Mouse (Mus musculus): ENCODE data around the gene Olfr1380.
"Not testable (repeated sequence)": the region's sequence is repeated elsewhere in the genome, so short reads cannot be mapped to it uniquely, and the experiment has no call there.

Gene Olfr1380

DNA sequence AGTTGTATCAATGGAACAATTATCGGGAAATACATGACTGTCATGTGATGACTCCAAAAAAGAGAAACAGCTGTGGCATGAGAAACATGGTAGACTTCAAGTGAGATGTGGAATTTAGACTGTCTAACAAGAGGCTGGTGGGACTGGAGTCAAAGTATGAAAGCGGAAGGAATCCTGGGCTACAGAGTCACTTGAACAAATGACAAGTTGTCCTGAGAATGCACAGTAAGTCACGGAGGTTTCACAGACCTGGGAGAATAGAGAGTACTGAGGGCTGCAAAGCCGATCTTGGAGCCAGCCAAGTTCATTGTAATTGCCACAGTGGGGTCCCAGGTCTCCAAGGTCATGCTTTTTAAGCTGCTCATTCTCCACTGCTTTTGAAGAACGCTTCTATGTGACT, at the start of gene Olfr1380:
Gene Olfr1380, plus strand, starts transcription at position 301 of the 400 bp plus-strand sequence.
- DNase-seq = not testable (repeated sequence)

DNA sequence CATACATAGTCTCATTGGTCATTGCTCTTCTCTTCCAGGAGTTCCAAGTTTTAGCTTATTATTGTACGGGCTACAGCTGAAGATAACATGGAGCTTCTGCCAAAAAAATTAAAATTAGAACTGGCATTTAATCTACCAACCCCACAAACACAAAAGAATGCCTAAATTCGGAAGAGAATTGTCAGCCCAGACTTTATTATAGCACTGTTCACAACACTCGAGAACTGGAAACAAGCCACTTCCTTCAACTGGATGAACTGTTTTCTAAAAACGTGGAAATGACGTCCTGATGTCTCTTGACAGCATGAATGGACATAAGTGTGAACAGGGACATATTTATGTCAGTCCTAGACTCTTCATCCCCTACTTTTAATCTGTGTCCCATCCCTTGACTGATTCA, 38.6 kb upstream of the Olfr1380 start:
- no peak for DNase-seq

DNA sequence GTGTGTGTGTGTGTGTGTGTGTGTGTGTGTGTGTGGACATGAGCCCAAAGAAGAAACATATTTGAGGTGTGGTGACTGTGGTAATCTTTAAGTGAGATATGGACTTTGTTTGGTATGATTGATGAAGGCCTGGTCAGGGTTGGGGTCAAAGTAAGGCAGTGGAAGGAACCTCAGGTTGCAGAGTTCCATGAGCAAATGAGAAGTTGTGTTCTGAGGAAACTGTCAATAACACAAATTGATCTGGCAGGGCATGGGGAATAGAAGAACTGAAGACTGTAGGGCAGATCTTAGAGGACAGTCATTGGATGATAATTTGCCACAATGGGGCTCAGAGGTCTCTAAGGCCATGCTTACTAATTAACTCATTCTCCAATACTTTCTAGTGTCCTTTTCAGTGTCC, 37.3 kb upstream of the Olfr1380 start, which contains the start of gene Olfr1383:
Gene Olfr1383, plus strand, starts transcription at position 301 of the 400 bp plus-strand sequence.
- no peak for DNase-seq

DNA sequence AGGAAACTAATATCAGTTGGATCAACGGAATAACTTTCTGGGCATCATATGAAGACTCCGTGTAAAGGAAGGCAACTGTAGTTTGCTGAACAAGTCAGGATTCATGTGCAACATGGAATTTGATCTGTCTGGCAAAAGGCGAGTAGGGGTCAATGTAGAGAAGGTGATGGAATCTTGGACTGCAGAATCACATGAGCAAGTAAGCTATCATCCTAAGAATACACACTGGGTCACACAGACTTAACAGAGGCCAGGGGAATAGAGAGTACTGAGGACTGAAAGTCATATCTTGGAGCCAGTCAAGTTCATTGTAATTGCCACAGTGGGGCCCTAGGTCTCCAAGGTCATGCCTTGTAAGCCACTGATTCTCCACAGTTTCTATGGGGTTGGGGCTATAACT, 28.7 kb upstream of the Olfr1380 start, which contains the start of gene Olfr1382:
Gene Olfr1382, plus strand, starts transcription at position 301 of the 400 bp plus-strand sequence.
- DNase-seq = no peak

DNA sequence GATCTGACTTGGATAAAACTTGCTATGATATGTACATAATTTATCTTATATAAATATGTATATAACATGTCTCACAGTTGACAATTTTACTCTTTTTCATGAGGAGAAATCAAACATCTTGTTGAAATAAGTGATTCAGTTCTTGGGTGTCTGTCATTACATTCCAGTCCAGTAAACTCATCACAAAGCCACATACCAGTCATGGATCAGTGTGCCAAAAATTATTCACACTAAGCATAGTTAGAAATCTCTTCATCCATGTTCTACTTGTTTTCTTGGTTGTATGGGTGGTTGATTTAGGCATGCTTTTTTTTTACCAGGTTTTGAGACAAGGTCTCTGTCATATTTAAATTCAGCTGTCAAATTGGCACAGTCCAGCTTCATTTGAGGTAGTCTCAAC, 23.9 kb upstream of the Olfr1380 start:
- DNase-seq = no peak

DNA sequence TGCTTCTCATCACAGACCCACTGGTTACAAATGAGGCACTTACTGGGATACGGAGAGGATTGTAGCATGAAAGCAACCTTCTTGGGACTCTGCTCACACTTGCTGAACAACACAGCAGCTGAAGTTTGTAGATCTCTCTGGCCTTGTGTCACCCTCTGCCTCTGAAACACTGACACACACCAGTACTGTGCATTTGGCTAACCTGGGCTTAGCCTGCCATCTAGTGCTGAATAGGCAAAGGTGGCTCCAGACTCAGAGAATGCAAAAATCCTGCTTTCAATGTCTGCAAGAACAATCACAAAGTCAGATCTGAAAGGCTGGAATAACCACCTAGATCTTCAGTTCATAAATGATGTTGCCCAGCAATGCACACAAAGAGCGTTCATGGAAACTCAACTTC, 20.0 kb upstream of the Olfr1380 start:
- DNase-seq = peak; percentile 15

DNA sequence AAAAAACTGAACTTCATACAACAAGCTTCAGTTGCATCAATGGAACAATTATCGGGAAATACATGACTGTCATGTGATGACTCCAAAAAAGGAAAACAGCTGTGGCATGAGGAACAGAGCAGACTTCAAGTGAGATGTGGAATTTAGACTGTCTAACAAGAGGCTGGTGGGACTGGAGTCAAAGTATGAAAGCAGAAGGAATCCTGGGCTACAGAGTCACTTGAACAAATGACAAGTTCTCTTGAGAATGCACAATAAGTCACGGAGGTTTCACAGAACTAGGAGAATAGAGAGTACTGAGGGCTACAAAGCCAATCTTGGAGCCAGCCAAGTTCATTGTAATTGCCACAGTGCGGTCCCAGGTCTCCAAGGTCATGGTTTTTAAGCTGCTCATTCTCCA, 13.5 kb upstream of the Olfr1380 start, which contains the start of gene Olfr1381:
Gene Olfr1381, plus strand, starts transcription at position 301 of the 400 bp plus-strand sequence.
- not testable (repeated sequence) for DNase-seq

DNA sequence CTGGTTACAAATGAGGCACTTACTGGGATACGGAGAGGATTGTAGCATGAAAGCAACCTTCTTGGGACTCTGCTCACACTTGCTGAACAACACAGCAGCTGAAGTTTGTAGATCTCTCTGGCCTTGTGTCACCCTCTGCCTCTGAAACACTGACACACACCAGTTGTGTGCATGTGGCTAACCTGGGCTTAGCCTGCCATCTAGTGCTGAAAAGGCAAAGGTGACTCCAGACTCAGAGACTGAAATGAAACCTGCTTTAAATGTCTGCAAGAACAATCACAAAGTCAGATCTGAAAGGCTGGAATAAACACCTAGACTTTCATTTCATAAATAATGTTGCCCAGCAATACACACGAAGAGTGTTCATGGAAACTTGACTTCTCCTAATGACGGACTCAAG, 2.6 kb upstream of the Olfr1380 start:
- not testable (repeated sequence) for DNase-seq

DNA sequence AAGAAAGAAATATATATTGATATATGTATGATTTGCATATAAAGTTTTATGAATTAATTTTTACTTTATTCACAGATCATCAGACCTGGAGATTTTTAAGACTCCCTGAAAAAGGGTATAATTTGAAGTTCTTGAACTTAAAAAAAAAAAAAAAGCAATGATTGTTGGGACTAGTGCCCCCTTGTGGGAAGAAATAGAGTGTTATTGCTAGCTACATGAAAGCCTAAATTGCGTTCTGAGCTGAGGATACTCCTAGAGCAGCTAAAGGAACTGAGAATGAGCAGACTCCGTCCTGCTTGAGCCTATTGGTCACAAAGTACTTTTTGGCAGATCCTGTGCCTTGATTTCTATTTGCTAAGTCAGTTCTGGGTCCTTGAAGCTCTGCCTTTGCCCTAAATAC, 18.4 kb downstream of the Olfr1380 start:
- DNase-seq = peak; percentile 16

DNA sequence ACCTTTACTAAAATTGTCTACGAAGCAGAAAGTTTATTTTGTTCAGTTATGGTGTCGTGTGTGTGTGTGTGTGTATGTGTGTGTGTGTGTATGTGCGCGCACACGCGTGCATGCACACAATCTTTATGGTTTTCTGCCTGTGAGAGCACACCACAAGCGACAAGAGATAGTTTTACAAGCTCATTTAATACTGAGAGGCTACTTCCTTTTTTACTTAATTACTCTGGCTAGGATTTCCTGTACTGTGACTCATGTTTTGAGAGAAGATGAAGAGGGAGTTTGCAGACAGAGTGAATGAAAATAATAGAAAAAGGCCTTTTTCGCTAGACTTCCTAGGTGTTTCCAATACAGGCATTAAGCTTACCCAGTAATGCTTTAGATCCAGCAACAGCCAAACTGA, 23.8 kb downstream of the Olfr1380 start:
- not testable (repeated sequence) for DNase-seq

DNA sequence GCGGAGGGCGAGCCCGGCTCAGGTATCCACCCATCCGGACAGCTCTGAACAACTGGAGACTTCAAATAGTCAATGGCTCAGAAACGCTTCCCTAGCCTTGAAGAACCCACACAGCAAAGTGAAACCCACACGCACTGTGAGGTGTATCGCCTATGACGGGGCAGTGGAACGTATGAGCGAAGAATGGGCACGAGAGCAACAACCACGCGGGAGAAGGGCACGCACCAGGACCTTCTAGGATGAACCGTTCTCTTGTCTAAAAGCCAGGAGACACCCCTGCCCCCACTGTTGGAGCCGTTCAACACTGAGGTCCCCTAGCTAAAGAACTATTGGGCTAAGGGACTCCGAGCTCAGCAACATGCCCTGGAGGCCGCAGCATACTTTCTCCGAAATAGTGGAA, 33.5 kb downstream of the Olfr1380 start:
- no peak for DNase-seq

DNA sequence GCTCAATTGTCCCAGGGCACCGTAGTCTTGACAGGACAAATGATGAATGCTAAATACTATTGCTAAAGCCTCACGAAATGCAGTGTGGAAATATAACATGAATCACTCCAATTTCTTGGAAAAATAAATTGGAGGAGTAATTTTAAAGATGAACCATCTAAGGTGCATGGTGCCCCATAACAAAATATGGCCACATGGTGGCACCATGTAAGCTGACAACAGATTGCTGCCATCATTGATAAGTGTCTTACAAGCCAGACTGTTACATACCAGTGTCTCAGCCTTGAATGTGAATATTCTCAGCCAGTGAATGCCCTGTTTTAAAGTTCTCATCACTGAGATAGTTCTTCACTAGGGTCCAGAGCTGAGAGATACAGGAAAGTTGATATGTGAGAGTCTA, 40.5 kb downstream of the Olfr1380 start:
- not testable (repeated sequence) for DNase-seq

DNA sequence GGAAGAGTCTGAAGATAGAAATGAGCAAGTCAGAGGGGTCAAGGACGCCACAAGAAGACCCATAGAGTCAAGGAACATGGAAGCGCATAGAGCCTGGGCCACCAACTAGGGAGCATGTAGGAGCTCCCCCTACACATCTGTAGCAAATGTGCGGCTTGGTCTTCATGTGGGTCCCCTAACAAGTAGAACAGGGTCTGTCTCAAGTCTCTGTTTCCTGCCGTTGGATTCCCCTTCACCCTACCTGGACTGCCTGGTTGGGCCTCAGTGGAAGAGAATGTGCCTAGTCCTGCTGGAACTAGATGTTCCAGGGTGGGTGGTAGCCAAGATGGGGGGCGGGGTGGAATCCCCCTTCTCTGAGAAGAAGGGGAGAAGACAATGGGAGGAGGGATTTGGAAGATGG, 51.6 kb downstream of the Olfr1380 start:
- DNase-seq = not testable (repeated sequence)

DNA sequence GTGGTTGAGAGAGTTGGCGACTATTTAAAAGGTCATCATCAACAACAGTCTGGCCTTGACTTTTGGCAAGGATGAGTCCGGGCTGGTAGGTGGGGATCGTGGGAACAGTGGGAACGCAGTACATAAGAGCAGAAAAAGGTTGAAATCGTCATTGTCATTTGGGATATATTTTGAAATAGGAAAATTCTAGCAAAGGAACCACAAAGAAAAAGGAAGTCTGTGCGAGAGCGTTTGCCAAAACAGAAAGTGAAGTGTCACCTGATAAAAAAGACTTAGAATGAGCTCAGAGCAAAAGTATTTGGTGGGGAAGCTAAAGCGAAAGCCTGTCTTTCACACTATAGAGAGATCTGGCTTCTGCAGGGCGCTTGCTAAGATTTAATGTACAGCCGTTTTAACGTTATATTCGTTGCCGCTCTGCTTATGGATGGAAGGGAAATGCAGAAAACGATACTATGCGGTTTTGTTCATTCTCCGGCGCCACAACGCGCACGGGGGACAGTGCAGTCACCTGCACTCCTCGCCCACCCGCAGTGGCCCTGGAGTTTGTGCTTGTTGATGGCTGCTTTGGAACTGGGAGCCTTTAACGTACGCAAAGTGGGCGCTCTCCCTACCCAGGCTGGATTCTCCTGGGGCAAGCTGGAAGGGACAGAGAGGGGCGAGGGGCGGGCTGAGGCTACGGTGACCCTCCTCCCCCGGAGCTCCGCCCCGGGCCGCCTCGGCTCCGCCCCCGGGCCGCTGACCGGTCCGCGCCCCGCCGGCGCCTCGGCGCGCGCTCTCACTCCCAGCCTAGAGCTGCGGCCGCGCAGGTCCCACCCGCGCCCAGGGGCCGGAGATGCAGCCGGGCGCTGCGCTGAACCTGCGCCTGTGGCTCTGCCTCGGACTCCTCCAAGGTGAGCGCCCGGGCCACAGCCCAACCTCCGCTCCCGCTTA, 52.5 kb downstream of the Olfr1380 start, which contains the start of gene Flt4:
Gene Flt4, plus strand, starts transcription at position 326 of the 930 bp plus-strand sequence.
- DNase-seq = peak; percentile 53

DNA sequence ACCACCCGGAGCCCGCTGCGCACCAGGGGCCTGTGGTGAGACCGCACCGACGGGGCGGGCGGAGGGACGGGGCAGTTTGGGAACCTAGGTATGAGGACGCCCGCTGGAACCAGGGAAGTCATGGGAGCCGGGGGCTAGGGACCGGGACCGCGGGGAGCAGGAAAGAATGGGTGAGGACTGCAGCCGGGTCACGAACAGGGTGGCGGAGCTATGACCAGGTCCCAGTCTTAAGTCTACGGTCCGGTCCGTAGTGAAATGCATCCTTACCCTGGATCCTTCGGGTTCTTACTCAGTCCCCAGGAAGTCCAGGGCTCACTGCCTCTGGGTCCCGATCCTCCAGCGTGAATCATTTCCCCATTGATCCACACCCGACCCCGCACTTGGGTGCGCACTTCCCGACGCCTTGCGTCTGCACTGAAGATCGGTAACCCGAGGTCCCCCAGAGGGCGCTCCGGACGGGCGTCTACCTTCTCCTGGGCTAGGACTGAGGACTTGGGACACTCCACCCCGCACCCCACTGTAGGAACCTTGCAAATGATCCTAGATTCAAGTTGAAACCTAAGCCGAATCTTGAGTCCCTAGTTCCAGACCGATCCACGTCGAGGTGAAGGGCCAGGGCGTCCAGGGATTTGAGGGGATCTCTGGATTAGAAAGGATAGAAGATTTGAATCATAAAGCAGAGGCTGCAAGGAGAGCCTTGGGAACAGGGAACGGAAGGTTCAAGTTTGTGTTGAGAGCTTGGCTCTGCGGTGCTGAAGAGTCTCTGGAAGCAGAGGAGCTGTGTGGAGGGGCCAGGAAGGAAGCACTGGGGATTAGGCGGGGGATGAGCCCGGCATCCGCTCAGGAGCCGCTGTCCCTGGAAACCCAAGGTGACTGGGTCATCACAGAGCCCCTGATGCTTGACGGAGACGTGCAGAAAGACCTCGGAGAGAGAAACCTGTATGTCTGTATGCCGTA, 53.5 kb downstream of the Olfr1380 start:
- DNase-seq = peak; percentile 24

DNA sequence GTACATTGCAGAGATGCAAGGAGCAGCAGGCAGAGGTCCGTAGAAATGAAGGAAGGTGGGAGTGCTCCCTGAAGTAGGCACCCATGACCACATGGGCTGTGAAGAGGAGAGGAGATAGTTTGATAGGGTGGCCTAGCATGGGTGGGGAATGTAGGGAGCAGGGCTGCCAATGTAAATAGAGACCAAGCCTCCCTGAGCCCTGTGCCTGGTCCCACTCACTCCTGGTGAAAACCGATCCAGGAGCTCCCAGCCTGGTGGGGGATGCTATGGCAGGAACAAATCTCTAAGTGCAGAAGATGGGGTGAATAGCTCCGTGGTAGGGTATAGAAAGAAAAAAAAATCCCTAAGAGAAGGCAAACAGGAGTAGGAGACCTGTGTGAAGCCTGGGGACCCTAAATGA, 54.7 kb downstream of the Olfr1380 start:
- not testable (repeated sequence) for DNase-seq

DNA sequence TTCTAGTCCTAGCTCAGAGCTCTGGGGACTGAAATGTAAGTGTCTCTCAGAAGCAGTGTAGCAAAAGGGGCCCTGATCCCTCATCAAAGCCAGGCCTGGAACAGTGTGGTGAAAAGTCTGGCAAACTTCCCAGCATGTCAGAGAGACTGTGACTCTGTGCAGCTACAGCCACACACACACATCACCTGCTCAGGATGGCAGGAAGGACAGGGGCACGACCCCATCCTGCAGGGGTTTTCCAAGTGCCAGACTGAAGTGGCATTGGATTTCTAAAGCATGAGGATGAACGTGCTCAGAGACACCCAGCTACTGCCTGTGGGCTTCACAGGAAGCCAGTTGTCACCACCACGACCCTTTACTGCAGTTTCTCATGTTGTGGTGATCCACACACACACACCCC, 55.5 kb downstream of the Olfr1380 start:
- DNase-seq = no peak

DNA sequence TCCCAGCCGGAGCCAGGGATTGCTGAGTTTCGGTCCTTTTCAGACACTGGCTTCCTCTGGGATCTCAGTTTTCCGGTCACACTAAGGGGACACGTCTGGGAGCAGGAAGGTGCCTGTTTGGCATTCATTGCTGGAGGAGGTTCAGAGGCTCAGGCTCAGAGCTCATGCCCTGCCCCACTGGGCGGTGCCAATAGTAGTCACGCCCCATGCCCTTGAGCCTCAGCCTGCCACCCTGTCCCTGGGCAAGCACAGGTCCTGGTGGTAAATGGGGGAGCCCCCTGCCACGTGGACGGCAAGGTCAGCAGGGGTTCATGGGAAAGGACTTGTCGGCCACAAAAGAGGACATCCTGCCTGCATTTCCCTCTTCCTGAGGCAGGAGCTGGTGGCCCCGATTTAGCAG, 56.7 kb downstream of the Olfr1380 start:
- DNase-seq = peak; percentile 34

Data from retina, postnatal 1 day (tissue).